Comparison of ENCODE assay signal across 8 mouse cellular contexts in the genomic region with DNA sequence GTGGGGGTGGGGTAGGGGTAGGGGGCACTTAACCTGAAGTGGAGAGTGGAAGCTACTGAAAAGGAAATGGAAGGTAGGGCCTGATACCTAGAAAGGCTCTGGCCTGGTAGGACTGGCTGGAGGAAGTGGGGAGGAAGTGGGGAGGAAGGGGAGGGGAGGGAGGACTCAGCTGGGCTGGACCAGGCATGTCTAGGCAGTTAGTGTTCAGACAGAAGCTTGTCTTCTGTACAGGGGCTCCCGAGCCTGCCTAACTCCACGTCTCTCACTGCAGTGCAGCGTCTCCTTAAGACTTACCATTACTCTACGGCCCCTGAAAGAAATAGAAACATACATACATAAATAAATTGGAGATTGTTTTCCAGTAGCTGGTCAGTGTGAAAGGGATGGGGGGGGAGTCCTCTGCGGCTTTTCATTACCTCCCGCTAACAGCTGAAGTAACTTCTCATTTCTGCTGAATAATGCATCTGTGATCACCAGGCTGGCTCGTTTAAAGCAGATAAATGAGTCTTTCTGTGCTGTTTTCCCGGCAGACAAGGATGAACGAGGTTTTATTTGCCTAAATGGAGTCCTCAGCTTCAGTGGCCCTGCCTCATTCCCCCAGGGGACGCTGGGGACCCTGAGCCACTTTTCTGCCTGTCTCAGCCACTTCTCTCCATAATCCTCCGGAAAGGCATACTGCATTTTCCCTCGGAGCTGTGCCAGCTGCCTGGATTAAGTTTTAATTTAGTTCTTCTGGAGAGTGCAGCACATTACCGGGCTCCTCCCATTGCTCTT. TPM values are rescaled to one million over a fixed set of nuclear protein-coding genes. Genes with fewer than 3 reads are reported as not detected.
DNase-seq lines count a peak whose midpoint lies in the region; ATAC-seq and TF ChIP-seq lines count a peak whose summit lies in the region.

No protein-coding gene starts in this region.

- peaks cover 11% of the 10 kb centered on the region for H3K4me1 ChIP-seq in heart, embryonic 16.5 days (ENCODE audit: control insufficient read depth, insufficient read depth, low read length)
- H3K4me1 ChIP-seq in heart, embryonic 11.5 days (ENCODE audit: control insufficient read depth, insufficient read depth, low read length), result peaks cover 14% of the 10 kb centered on the region
- no peaks in the 10 kb centered on the region for H3K4me1 ChIP-seq in embryonic facial prominence, embryonic 11.5 days (ENCODE audit: control insufficient read depth, insufficient read depth, low read length)
- peaks cover 7% of the 10 kb centered on the region; the same call in 1 of the 2 replicates for H3K4me1 ChIP-seq in kidney, adult 2 months (ENCODE audit: control insufficient read depth, insufficient read depth, low read length)
- H3K4me1 ChIP-seq in midbrain, embryonic 11.5 days (ENCODE audit: control insufficient read depth, insufficient read depth, low read length), result peaks cover 12% of the 10 kb centered on the region

- 50% methylated on average over 13 of the region's 13 CpGs for WGBS in heart, embryonic 16.5 days
- WGBS in heart, embryonic 11.5 days (ENCODE audit: insufficient replicate concordance), result 47% methylated on average over 13 of the region's 13 CpGs
- 22% methylated on average over 13 of the region's 13 CpGs for WGBS in embryonic facial prominence, embryonic 11.5 days
- 17% methylated on average over 13 of the region's 13 CpGs for WGBS in kidney, adult 2 months
- 30% methylated on average over 13 of the region's 13 CpGs for WGBS in midbrain, embryonic 11.5 days

- no peaks in the 10 kb centered on the region for H3K27me3 ChIP-seq in heart, embryonic 16.5 days (ENCODE audit: control insufficient read depth, insufficient read depth, low read length)
- H3K27me3 ChIP-seq in heart, embryonic 11.5 days (ENCODE audit: control insufficient read depth, insufficient read depth, low read length), result no peaks in the 10 kb centered on the region
- H3K27me3 ChIP-seq in embryonic facial prominence, embryonic 11.5 days (ENCODE audit: control insufficient read depth, insufficient read depth, low read length), result no peaks in the 10 kb centered on the region
- H3K27me3 ChIP-seq in kidney, adult 2 months (replicated peaks; ENCODE audit: control insufficient read depth, insufficient read depth, low read length), result no peaks in the 10 kb centered on the region
- H3K27me3 ChIP-seq in midbrain, embryonic 11.5 days (ENCODE audit: control insufficient read depth, insufficient read depth, low read length), result no peaks in the 10 kb centered on the region

- H3K4me3 ChIP-seq in heart, embryonic 16.5 days (ENCODE audit: low read length), result no peak overlapping the region
- no peak overlapping the region for H3K4me3 ChIP-seq in heart, embryonic 11.5 days (ENCODE audit: low read depth, low read length)
- no peak overlapping the region for H3K4me3 ChIP-seq in embryonic facial prominence, embryonic 11.5 days (ENCODE audit: low read depth, low read length)
- peak overlapping the region; percentile 28; the same call in 1 of the 2 replicates for H3K4me3 ChIP-seq in kidney, adult 2 months (ENCODE audit: insufficient read depth, low read depth, low read length)
- H3K4me3 ChIP-seq in midbrain, embryonic 11.5 days (ENCODE audit: low read depth, low read length), result no peak overlapping the region

- H3K36me3 ChIP-seq in heart, embryonic 16.5 days (ENCODE audit: control insufficient read depth, insufficient read depth), result no peaks in the 10 kb centered on the region
- no peaks in the 10 kb centered on the region for H3K36me3 ChIP-seq in heart, embryonic 11.5 days (ENCODE audit: control insufficient read depth, insufficient read depth, low read length)
- H3K36me3 ChIP-seq in embryonic facial prominence, embryonic 11.5 days (replicated peaks; ENCODE audit: control insufficient read depth, insufficient read depth, low read depth, low read length), result no peaks in the 10 kb centered on the region
- H3K36me3 ChIP-seq in kidney, adult 2 months (ENCODE audit: control insufficient read depth, insufficient read depth, low read length), result no peaks in the 10 kb centered on the region
- no peaks in the 10 kb centered on the region for H3K36me3 ChIP-seq in midbrain, embryonic 11.5 days (ENCODE audit: control insufficient read depth, insufficient read depth, low read length)

- no peak overlapping the region for H3K4me2 ChIP-seq in heart, embryonic 16.5 days (ENCODE audit: low read depth, low read length)
- no peak overlapping the region for H3K4me2 ChIP-seq in heart, embryonic 11.5 days
- no peak overlapping the region; the same call in 1 of the 2 replicates for H3K4me2 ChIP-seq in embryonic facial prominence, embryonic 11.5 days (ENCODE audit: low read depth, low read length)
- 0 out of 2 replicates have a peak overlapping the region, but pooled peaks have one; percentile 7 for H3K4me2 ChIP-seq in midbrain, embryonic 11.5 days

- peak; percentile 49 for DNase-seq in embryonic facial prominence, embryonic 11.5 days (ENCODE audit: low spot score)
- DNase-seq in kidney, adult 2 months, result peak; percentile 80
- peak; percentile 87 for DNase-seq in midbrain, embryonic 11.5 days (ENCODE audit: low spot score, missing footprints)
- DNase-seq in lung, adult 18-20 months, result no peak
- DNase-seq in adrenal gland, postnatal 14 days, result no peak

- no peak overlapping the region for H3K9ac ChIP-seq in heart, embryonic 16.5 days (ENCODE audit: low read length)
- H3K9ac ChIP-seq in heart, embryonic 11.5 days (ENCODE audit: low read depth, low read length), result no peak overlapping the region
- H3K9ac ChIP-seq in embryonic facial prominence, embryonic 11.5 days (replicated peaks; ENCODE audit: low read length), result no peak overlapping the region
- H3K9ac ChIP-seq in midbrain, embryonic 11.5 days (ENCODE audit: low read length), result peak overlapping the region; percentile 20; the same call in 1 of the 2 replicates

- TF ChIP-seq POLR2A in kidney, adult 2 months (IDR thresholded peaks at IDR 0.05; ENCODE audit: low read depth, low read length), result no peak

- peak; percentile 33; the same call in 1 of the 2 replicates for ATAC-seq in heart, embryonic 16.5 days (replicated peaks; ENCODE audit: extremely low read depth, insufficient read depth, low FRiP score)
- ATAC-seq in heart, embryonic 11.5 days (replicated peaks; ENCODE audit: insufficient number of reproducible peaks, low FRiP score, low TSS enrichment), result no peak
- ATAC-seq in embryonic facial prominence, embryonic 11.5 days (replicated peaks; ENCODE audit: insufficient number of reproducible peaks, low FRiP score, low TSS enrichment, low read depth), result peak; percentile 63; the same call in 1 of the 2 replicates
- peak; percentile 77 for ATAC-seq in midbrain, embryonic 11.5 days (ENCODE audit: low FRiP score)
- ATAC-seq in cerebellum, adult (ENCODE audit: insufficient number of reproducible peaks, low FRiP score, low TSS enrichment), result no peak

- H3K27ac ChIP-seq in heart, embryonic 16.5 days (ENCODE audit: low read length), result no peak overlapping the region
- H3K27ac ChIP-seq in heart, embryonic 11.5 days (ENCODE audit: low read depth, low read length), result no peak overlapping the region
- no peak overlapping the region for H3K27ac ChIP-seq in embryonic facial prominence, embryonic 11.5 days (replicated peaks; ENCODE audit: low read depth, low read length)
- peak overlapping the region; percentile 62 for H3K27ac ChIP-seq in kidney, adult 2 months (ENCODE audit: insufficient read depth, low read depth, low read length)
- peak overlapping the region; percentile 54; the same call in 1 of the 2 replicates for H3K27ac ChIP-seq in midbrain, embryonic 11.5 days (ENCODE audit: low read depth, low read length)

- no peak for TF ChIP-seq CTCF in kidney, adult 2 months (conservative IDR thresholded peaks at IDR 0.05; ENCODE audit: insufficient read depth, insufficient read length, low read depth, low read length)

- no peaks in the 10 kb centered on the region for H3K9me3 ChIP-seq in heart, embryonic 16.5 days (replicated peaks; ENCODE audit: control insufficient read depth, low read length)
- no peaks in the 10 kb centered on the region for H3K9me3 ChIP-seq in heart, embryonic 11.5 days (replicated peaks; ENCODE audit: control insufficient read depth, low read length)
- no peaks in the 10 kb centered on the region for H3K9me3 ChIP-seq in embryonic facial prominence, embryonic 11.5 days (replicated peaks; ENCODE audit: control insufficient read depth, low read length)
- H3K9me3 ChIP-seq in midbrain, embryonic 11.5 days (ENCODE audit: control insufficient read depth, low read length), result no peaks in the 10 kb centered on the region

RNA-seq across cellular contexts. Expression of gene Bfsp2, which starts 6.1 kb away (rescaled TPM):
- polyA plus RNA-seq in heart, embryonic 16.5 days (2015; fragmentation: Nextera tagmentation; extraction: Ambion mirVana), result 0.76 and 1.1 TPM in 2 replicates
- polyA plus RNA-seq in heart, embryonic 11.5 days (2014; fragmentation: Nextera tagmentation; extraction: Ambion mirVana), result 0.25 and 0.60 TPM in 2 replicates
- 2.4 and 2.8 TPM in 2 replicates for polyA plus RNA-seq in embryonic facial prominence, embryonic 11.5 days (2014; fragmentation: Nextera tagmentation; extraction: Ambion mirVana)
- polyA plus RNA-seq in kidney, adult 2 months (2012; rRNA removed), result 0.14 and 0.56 TPM in 2 replicates
- 1.7 and 2.6 TPM in 2 replicates for polyA plus RNA-seq in midbrain, embryonic 11.5 days (2014; fragmentation: Nextera tagmentation; extraction: Ambion mirVana)
- not detected in 2 replicates for total RNA-seq in adrenal gland, postnatal 14 days (2021)

Comparison
In these comparisons a context has a peak if more than half of its experiments do, and no peak if none do; other contexts are left out.
1. ATAC-seq: peak in heart, embryonic 16.5 days (single experiment), embryonic facial prominence, embryonic 11.5 days (single experiment) and midbrain, embryonic 11.5 days (single experiment); none in heart, embryonic 11.5 days (single experiment) and cerebellum, adult (single experiment).
2. H3K27ac ChIP-seq: peak in kidney, adult 2 months (single experiment) and midbrain, embryonic 11.5 days (single experiment); none in heart, embryonic 16.5 days (single experiment), heart, embryonic 11.5 days (single experiment) and embryonic facial prominence, embryonic 11.5 days (single experiment).
3. DNase-seq: peak in embryonic facial prominence, embryonic 11.5 days (single experiment), kidney, adult 2 months (single experiment) and midbrain, embryonic 11.5 days (single experiment); none in lung, adult 18-20 months (0 of 2) and adrenal gland, postnatal 14 days (single experiment).